In genomic region chr3:128337508-128337907, GRCm38 (mm10) we compare ENCODE assay signal across 10 mouse cellular contexts.
DNase-seq lines count a peak whose midpoint lies in the region; ATAC-seq lines count a peak whose summit lies in the region.
"Had no signal": no experiment of that assay in that cellular context is flagged by ENCODE, and none has a peak within 500 bp of the region (broad histone marks: within the 10 kb centered on the region; RNA-seq: fewer than 3 reads in every experiment).

No protein-coding gene starts in this region.

- no peaks in the 10 kb centered on the region for H3K9me3 ChIP-seq in hindbrain, embryonic 11.5 days (ENCODE audit: control insufficient read depth, low read length)
- H3K9me3 ChIP-seq in hindbrain, embryonic 16.5 days (ENCODE audit: control insufficient read depth, low read length), result no peaks in the 10 kb centered on the region
- H3K9me3 ChIP-seq in midbrain, embryonic 12.5 days, result no peaks in the 10 kb centered on the region
- no peaks in the 10 kb centered on the region for H3K9me3 ChIP-seq in midbrain, embryonic 14.5 days (ENCODE audit: control insufficient read depth, low read length)
- no peaks in the 10 kb centered on the region for H3K9me3 ChIP-seq in forebrain, embryonic 13.5 days (replicated peaks)
- no peaks in the 10 kb centered on the region for H3K9me3 ChIP-seq in intestine, embryonic 15.5 days
- H3K9me3 ChIP-seq: heart, embryonic 15.5 days; liver, embryonic 13.5 days had no signal

- no peak overlapping the region for H3K4me3 ChIP-seq in hindbrain, embryonic 11.5 days (ENCODE audit: low read depth, low read length)
- no peak overlapping the region for H3K4me3 ChIP-seq in hindbrain, embryonic 16.5 days (ENCODE audit: low read length)
- no peak overlapping the region for H3K4me3 ChIP-seq in midbrain, embryonic 12.5 days
- H3K4me3 ChIP-seq in midbrain, embryonic 14.5 days (replicated peaks; ENCODE audit: low read depth, low read length), result no peak overlapping the region
- H3K4me3 ChIP-seq in forebrain, embryonic 13.5 days, result no peak overlapping the region
- H3K4me3 ChIP-seq in intestine, embryonic 15.5 days (replicated peaks), result no peak overlapping the region
- H3K4me3 ChIP-seq: heart, embryonic 15.5 days; liver, embryonic 13.5 days had no signal

- 78% methylated on average over 2 of the region's 2 CpGs for WGBS in hindbrain, embryonic 11.5 days
- 78% methylated on average over 2 of the region's 2 CpGs for WGBS in hindbrain, embryonic 16.5 days
- WGBS in midbrain, embryonic 12.5 days, result 65% methylated on average over 2 of the region's 2 CpGs
- 73% methylated on average over 2 of the region's 2 CpGs for WGBS in midbrain, embryonic 14.5 days
- 77% methylated on average over 2 of the region's 2 CpGs for WGBS in forebrain, embryonic 13.5 days
- WGBS in intestine, embryonic 15.5 days, result 61% methylated on average over 2 of the region's 2 CpGs

- no peaks in the 10 kb centered on the region for H3K4me1 ChIP-seq in hindbrain, embryonic 11.5 days (replicated peaks; ENCODE audit: control insufficient read depth, insufficient read depth, low read length)
- no peaks in the 10 kb centered on the region for H3K4me1 ChIP-seq in hindbrain, embryonic 16.5 days (ENCODE audit: control insufficient read depth, insufficient read depth, low read depth, low read length)
- no peaks in the 10 kb centered on the region for H3K4me1 ChIP-seq in midbrain, embryonic 12.5 days
- no peaks in the 10 kb centered on the region for H3K4me1 ChIP-seq in midbrain, embryonic 14.5 days (ENCODE audit: control insufficient read depth, insufficient read depth, low read length)
- H3K4me1 ChIP-seq in forebrain, embryonic 13.5 days, result no peaks in the 10 kb centered on the region
- H3K4me1 ChIP-seq in intestine, embryonic 15.5 days (replicated peaks), result no peaks in the 10 kb centered on the region
- H3K4me1 ChIP-seq: heart, embryonic 15.5 days; liver, embryonic 13.5 days had no signal

- no peaks in the 10 kb centered on the region for H3K36me3 ChIP-seq in hindbrain, embryonic 11.5 days (ENCODE audit: control insufficient read depth, insufficient read depth, low read length)
- no peaks in the 10 kb centered on the region for H3K36me3 ChIP-seq in hindbrain, embryonic 16.5 days (ENCODE audit: control insufficient read depth, insufficient read depth, low read length)
- no peaks in the 10 kb centered on the region for H3K36me3 ChIP-seq in midbrain, embryonic 12.5 days
- no peaks in the 10 kb centered on the region for H3K36me3 ChIP-seq in midbrain, embryonic 14.5 days (ENCODE audit: control insufficient read depth, insufficient read depth, low read length)
- no peaks in the 10 kb centered on the region for H3K36me3 ChIP-seq in forebrain, embryonic 13.5 days (ENCODE audit: poor library complexity, severe bottlenecking)
- H3K36me3 ChIP-seq in intestine, embryonic 15.5 days, result no peaks in the 10 kb centered on the region
- H3K36me3 ChIP-seq: heart, embryonic 15.5 days; liver, embryonic 13.5 days had no signal

- H3K27me3 ChIP-seq in hindbrain, embryonic 11.5 days (ENCODE audit: control insufficient read depth, insufficient read depth, low read length), result no peaks in the 10 kb centered on the region
- H3K27me3 ChIP-seq in hindbrain, embryonic 16.5 days (replicated peaks; ENCODE audit: control insufficient read depth, insufficient read depth, low read length), result no peaks in the 10 kb centered on the region
- H3K27me3 ChIP-seq in midbrain, embryonic 12.5 days, result no peaks in the 10 kb centered on the region
- H3K27me3 ChIP-seq in midbrain, embryonic 14.5 days (ENCODE audit: control insufficient read depth, insufficient read depth, low read length), result no peaks in the 10 kb centered on the region
- H3K27me3 ChIP-seq in forebrain, embryonic 13.5 days, result no peaks in the 10 kb centered on the region
- H3K27me3 ChIP-seq in intestine, embryonic 15.5 days (replicated peaks), result no peaks in the 10 kb centered on the region
- H3K27me3 ChIP-seq: heart, embryonic 15.5 days; liver, embryonic 13.5 days had no signal

- H3K9ac ChIP-seq in hindbrain, embryonic 11.5 days (ENCODE audit: low read depth, low read length), result no peak overlapping the region
- H3K9ac ChIP-seq in hindbrain, embryonic 16.5 days (ENCODE audit: low read depth, low read length), result no peak overlapping the region
- H3K9ac ChIP-seq in midbrain, embryonic 12.5 days (replicated peaks), result no peak overlapping the region
- H3K9ac ChIP-seq in midbrain, embryonic 14.5 days (replicated peaks; ENCODE audit: low read length), result no peak overlapping the region
- H3K9ac ChIP-seq in forebrain, embryonic 13.5 days, result no peak overlapping the region
- H3K9ac ChIP-seq in intestine, embryonic 15.5 days, result no peak overlapping the region
- H3K9ac ChIP-seq: heart, embryonic 15.5 days; liver, embryonic 13.5 days had no signal

- peak; percentile 43; the same call in 1 of the 2 replicates for ATAC-seq in hindbrain, embryonic 11.5 days (ENCODE audit: low FRiP score)
- ATAC-seq in hindbrain, embryonic 16.5 days, result no peak; the same call in 1 of the 2 replicates
- peak; percentile 54; the same call in 1 of the 2 replicates for ATAC-seq in midbrain, embryonic 12.5 days (ENCODE audit: low FRiP score, low read depth)
- ATAC-seq in midbrain, embryonic 14.5 days (ENCODE audit: low FRiP score, low TSS enrichment), result no peak; the same call in 1 of the 2 replicates
- ATAC-seq in forebrain, embryonic 13.5 days, result peak; percentile 55; the same call in 1 of the 2 replicates
- ATAC-seq in intestine, embryonic 15.5 days, result peak; percentile 25; the same call in 1 of the 2 replicates

- intact Hi-C loops in left cerebral cortex, postnatal 4 days (cut with DNase I), result loop anchor here (5.0 to 10.0 kb wide), 2 partner anchors 153 to 250 kb away; no protein-coding TSS in a partner anchor

- no peak overlapping the region for H3K27ac ChIP-seq in hindbrain, embryonic 11.5 days (ENCODE audit: low read depth, low read length)
- no peak overlapping the region for H3K27ac ChIP-seq in hindbrain, embryonic 16.5 days (ENCODE audit: low read depth, low read length)
- H3K27ac ChIP-seq in midbrain, embryonic 12.5 days (replicated peaks), result no peak overlapping the region
- no peak overlapping the region for H3K27ac ChIP-seq in midbrain, embryonic 14.5 days (replicated peaks; ENCODE audit: low read depth, low read length)
- H3K27ac ChIP-seq in forebrain, embryonic 13.5 days, result no peak overlapping the region
- no peak overlapping the region for H3K27ac ChIP-seq in intestine, embryonic 15.5 days
- H3K27ac ChIP-seq: heart, embryonic 15.5 days; liver, embryonic 13.5 days had no signal

- no peak overlapping the region for H3K4me2 ChIP-seq in hindbrain, embryonic 11.5 days (replicated peaks; ENCODE audit: low read depth, low read length)
- H3K4me2 ChIP-seq in hindbrain, embryonic 16.5 days (ENCODE audit: low read length), result no peak overlapping the region
- no peak overlapping the region for H3K4me2 ChIP-seq in midbrain, embryonic 12.5 days (replicated peaks)
- H3K4me2 ChIP-seq in midbrain, embryonic 14.5 days (ENCODE audit: low read length), result no peak overlapping the region
- H3K4me2 ChIP-seq in forebrain, embryonic 13.5 days, result no peak overlapping the region
- no peak overlapping the region for H3K4me2 ChIP-seq in intestine, embryonic 15.5 days (replicated peaks)
- H3K4me2 ChIP-seq: heart, embryonic 15.5 days; liver, embryonic 13.5 days had no signal

- no peak for DNase-seq in hindbrain, embryonic 11.5 days (ENCODE audit: low spot score)
- DNase-seq in midbrain, embryonic 14.5 days, result no peak
- no peak for DNase-seq in left cerebral cortex, postnatal 4 days
- DNase-seq in right cerebral cortex, adult 18-20 months, result no peak

Comparison
In these comparisons a context has a peak if more than half of its experiments do, and no peak if none do; other contexts are left out.
1. ATAC-seq: peak in hindbrain, embryonic 11.5 days (single experiment), midbrain, embryonic 12.5 days (single experiment), forebrain, embryonic 13.5 days (single experiment) and intestine, embryonic 15.5 days (single experiment); none in hindbrain, embryonic 16.5 days (single experiment) and midbrain, embryonic 14.5 days (single experiment).